Mouse (Mus musculus): ENCODE results near the gene Colca2.

Gene Colca2

GRCm38 (mm10) chr9:51278500-51279381 is at the start of gene Colca2:
Gene Colca2, minus strand, starts transcription at chr9:51278569.
- DNase-seq (ENCODE audit: low read depth in 2 of 2, low spot score in 2 of 2) = peak; percentile 13 to 42

- no peak for DNase-seq (ENCODE audit: low read depth in 2 of 2, low spot score in 2 of 2)
Measured at GRCm38 (mm10) chr9:51327555-51327903, 49.2 kb upstream of the Colca2 start.

- DNase-seq (ENCODE audit: low read depth in 2 of 2, low spot score in 2 of 2) = no peak
Measured at GRCm38 (mm10) chr9:51326619-51327554, 48.5 kb upstream of the Colca2 start.

GRCm38 (mm10) chr9:51324406-51325065 is 46.2 kb upstream of the Colca2 start:
- no peak for DNase-seq (ENCODE audit: low read depth in 2 of 2, low spot score in 2 of 2)

- no peak for DNase-seq (ENCODE audit: low read depth in 2 of 2, low spot score in 2 of 2)
Measured at GRCm38 (mm10) chr9:51320096-51320495, 41.7 kb upstream of the Colca2 start.

- no peak for DNase-seq (ENCODE audit: low read depth in 2 of 2, low spot score in 2 of 2)
Measured at GRCm38 (mm10) chr9:51318246-51318645, 39.9 kb upstream of the Colca2 start.

GRCm38 (mm10) chr9:51317322-51317721 is 39.0 kb upstream of the Colca2 start:
- DNase-seq (ENCODE audit: low read depth in 2 of 2, low spot score in 2 of 2) = no peak

GRCm38 (mm10) chr9:51315402-51316063 is 37.2 kb upstream of the Colca2 start:
- no peak for DNase-seq (ENCODE audit: low read depth in 2 of 2, low spot score in 2 of 2)

GRCm38 (mm10) chr9:51312554-51313317 is 34.4 kb upstream of the Colca2 start:
- no peak for DNase-seq (ENCODE audit: low read depth in 2 of 2, low spot score in 2 of 2)

- DNase-seq (ENCODE audit: low read depth in 2 of 2, low spot score in 2 of 2) = no peak
Measured at GRCm38 (mm10) chr9:51310515-51310914, 32.1 kb upstream of the Colca2 start.

GRCm38 (mm10) chr9:51306351-51306750 is 28.0 kb upstream of the Colca2 start:
- DNase-seq (ENCODE audit: low read depth in 2 of 2, low spot score in 2 of 2) = no peak

GRCm38 (mm10) chr9:51305146-51305545 is 26.8 kb upstream of the Colca2 start:
- DNase-seq (ENCODE audit: low read depth in 2 of 2, low spot score in 2 of 2) = no peak

- DNase-seq (ENCODE audit: low read depth in 2 of 2, low spot score in 2 of 2) = no peak
Measured at GRCm38 (mm10) chr9:51303980-51304379, 25.6 kb upstream of the Colca2 start.

GRCm38 (mm10) chr9:51293541-51293940 is 15.2 kb upstream of the Colca2 start:
- no peak for DNase-seq (ENCODE audit: low read depth in 2 of 2, low spot score in 2 of 2)

GRCm38 (mm10) chr9:51292674-51293073 is 14.3 kb upstream of the Colca2 start:
- DNase-seq (ENCODE audit: low read depth in 2 of 2, low spot score in 2 of 2) = peak; percentile 68 to 77

- DNase-seq (ENCODE audit: low read depth in 2 of 2, low spot score in 2 of 2) = no peak
Measured at GRCm38 (mm10) chr9:51290980-51291379, 12.6 kb upstream of the Colca2 start.

- DNase-seq (ENCODE audit: low read depth in 2 of 2, low spot score in 2 of 2) = no peak
Measured at GRCm38 (mm10) chr9:51286079-51286478, 7.7 kb upstream of the Colca2 start.

GRCm38 (mm10) chr9:51277834-51278498 is 403 bp downstream of the Colca2 start:
- DNase-seq (ENCODE audit: low read depth in 2 of 2, low spot score in 2 of 2) = no peak

- DNase-seq (ENCODE audit: low read depth in 2 of 2, low spot score in 2 of 2) = no peak
Measured at GRCm38 (mm10) chr9:51274678-51275077, 3.7 kb downstream of the Colca2 start.
